Mouse (Mus musculus) kidney, postnatal 0 days (tissue): ENCODE results near the gene Erbin. TPM values are rescaled to one million over a fixed set of nuclear protein-coding genes. Genes with fewer than 3 reads are reported as not detected.

ENCODE experiments used
- ATAC-seq: fragments of 200-750 bp; cut with Nextera tagmentation; replicated peaks from 2 replicates; pipeline ENCODE4 v1.8.0; 2017; ENCODE audit warnings: low read depth, moderate number of reproducible peaks, moderate TSS enrichment, moderate library complexity; ENCODE audit not compliant: low FRiP score
- DNase-seq: peaks from one replicate; pipeline ENCODE4 v3.0.0-alpha.2; 2016; ENCODE audit warnings: low spot score
- H3K27ac ChIP-seq: fragments of 300-500 bp; sonication (generic); 2 replicates; pipeline ENCODE4 v1.5.1; 2014; ENCODE audit warnings: mild to moderate bottlenecking
- H3K27me3 ChIP-seq: fragments of 300-500 bp; sonication (generic); 2 replicates; pipeline ENCODE4 v1.6.1; 2014; ENCODE audit warnings: low read length, mixed read lengths; ENCODE audit not compliant: insufficient read depth
- H3K36me3 ChIP-seq: fragments of 300-500 bp; sonication (generic); 2 replicates; pipeline ENCODE4 v1.6.1; 2014; ENCODE audit warnings: low read length, mixed read lengths; ENCODE audit not compliant: insufficient read depth
- H3K4me1 ChIP-seq: fragments of 300-500 bp; sonication (generic); replicated peaks from 2 replicates; pipeline ENCODE4 v1.6.1; 2014; ENCODE audit warnings: antibody characterized with exemption, low read length, mixed read lengths; ENCODE audit not compliant: insufficient read depth
- H3K4me2 ChIP-seq: fragments of 300-500 bp; sonication (generic); 2 replicates; pipeline ENCODE4 v1.6.1; 2014; ENCODE audit warnings: mild to moderate bottlenecking, low read length, moderate library complexity, mixed read lengths
- H3K4me3 ChIP-seq: fragments of 300-500 bp; sonication (generic); replicated peaks from 2 replicates; pipeline ENCODE4 v1.5.1; 2014; ENCODE audit warnings: low read depth, low read length
- H3K9ac ChIP-seq: fragments of 300-500 bp; sonication (generic); 2 replicates; pipeline ENCODE4 v1.6.1; 2014; ENCODE audit warnings: low read depth, low read length
- H3K9me3 ChIP-seq: fragments of 300-500 bp; sonication (generic); replicated peaks from 2 replicates; pipeline ENCODE4 v1.6.1; 2016; ENCODE audit warnings: low read length, inconsistent platforms, mixed read lengths
- CTCF ChIP-seq: IDR thresholded peaks from 2 replicates; pipeline ENCODE4 v1.5.1; 2016; ENCODE audit warnings: antibody characterized with exemption, low read depth, mild to moderate bottlenecking, moderate library complexity
- WGBS: fragments of 180-500 bp; shearing (Covaris S2); extraction: QIAGEN DNeasy Blood & Tissue Kit; methylation state at CpG from one replicate; pipeline ENCODE4 v1.1.7; 2014; 5-methylcytosine and 5-hydroxymethylcytosine counted together
- polyA plus RNA-seq: library from polyadenylated mRNA; unstranded; fragments of >200 nt; fragmentation: Nextera tagmentation; extraction: Ambion mirVana; gene quantifications from 2 replicates; pipeline ENCODE4 v1.2.1, GENCODE M21; 2015

Erbin gene
- polyA plus RNA-seq: 24.7 and 25.9 TPM in 2 replicates

GRCm38 (mm10) chr13:103920261-103920932 lies at the start of gene Erbin:
Erbin (minus strand) TSS chr13:103920514.
- Histone ChIP-seq H3K27ac (peak within 1 kb of the TSS; percentile 100), H3K36me3 (no peaks in the 10 kb centered on the region), H3K9ac (peak within 1 kb of the TSS; percentile 99), H3K4me2 (peak within 1 kb of the TSS; percentile 75), H3K4me3 (peak within 1 kb of the TSS; percentile 75), H3K9me3 (no peaks in the 10 kb centered on the region), H3K27me3 (no peaks in the 10 kb centered on the region), H3K4me1 (0 out of 2 replicates have a peak, but pooled peaks cover 14% of the 10 kb centered on the region)
- 0% methylated on average over 72 of the region's 93 CpGs for WGBS
- peak; percentile 77 for ATAC-seq
- no peak for TF ChIP-seq CTCF
- DNase-seq: peak; percentile 75

- DNase-seq (peak; percentile 21), ATAC-seq (no peak)
- WGBS: 56% methylated on average over 6 of the region's 6 CpGs
- no peak for TF ChIP-seq CTCF
- H3K36me3 ChIP-seq: no peaks in the 10 kb centered on the region
- no peak overlapping the region for H3K4me2 ChIP-seq
- H3K27ac ChIP-seq: no peak overlapping the region
- H3K4me3 ChIP-seq: no peak overlapping the region
- H3K27me3 ChIP-seq: no peaks in the 10 kb centered on the region
- H3K9ac ChIP-seq: no peak overlapping the region
- H3K9me3 ChIP-seq: no peaks in the 10 kb centered on the region
- H3K4me1 ChIP-seq: no peaks in the 10 kb centered on the region
Observed at GRCm38 (mm10) chr13:103969912-103970311, 49.6 kb upstream of the Erbin start.

GRCm38 (mm10) chr13:103967987-103968386 lies 47.7 kb upstream of the Erbin start:
- 74% methylated on average over 9 of the region's 9 CpGs for WGBS
- no peak overlapping the region for H3K4me2 ChIP-seq
- no peak overlapping the region for H3K4me3 ChIP-seq
- H3K4me1 ChIP-seq: no peaks in the 10 kb centered on the region
- no peak for ATAC-seq
- no peaks in the 10 kb centered on the region for H3K9me3 ChIP-seq
- no peaks in the 10 kb centered on the region for H3K27me3 ChIP-seq
- no peak for DNase-seq
- H3K27ac ChIP-seq: no peak overlapping the region
- no peaks in the 10 kb centered on the region for H3K36me3 ChIP-seq
- no peak for TF ChIP-seq CTCF
- no peak overlapping the region for H3K9ac ChIP-seq

GRCm38 (mm10) chr13:103966696-103967215 lies 46.4 kb upstream of the Erbin start:
- ATAC-seq (no peak), DNase-seq (no peak)
- no peak overlapping the region for H3K9ac ChIP-seq
- WGBS: 93% methylated on average over 8 of the region's 8 CpGs
- no peaks in the 10 kb centered on the region for H3K36me3 ChIP-seq
- H3K4me1 ChIP-seq: no peaks in the 10 kb centered on the region
- H3K4me2 ChIP-seq: no peak overlapping the region
- no peak overlapping the region for H3K27ac ChIP-seq
- no peak for TF ChIP-seq CTCF
- no peaks in the 10 kb centered on the region for H3K27me3 ChIP-seq
- no peak overlapping the region for H3K4me3 ChIP-seq
- H3K9me3 ChIP-seq: no peaks in the 10 kb centered on the region

- ATAC-seq (no peak), DNase-seq (no peak)
- Histone ChIP-seq H3K4me2 (no peak overlapping the region), H3K9ac (no peak overlapping the region), H3K27ac (no peak overlapping the region), H3K4me3 (no peak overlapping the region), H3K9me3 (no peaks in the 10 kb centered on the region), H3K36me3 (no peaks in the 10 kb centered on the region), H3K4me1 (no peaks in the 10 kb centered on the region), H3K27me3 (no peaks in the 10 kb centered on the region)
- TF ChIP-seq CTCF: no peak
- 88% methylated on average over 2 of the region's 2 CpGs for WGBS
Observed at GRCm38 (mm10) chr13:103965187-103965586, 44.9 kb upstream of the Erbin start.

- TF ChIP-seq CTCF: no peak
- no peaks in the 10 kb centered on the region for H3K27me3 ChIP-seq
- no peak overlapping the region for H3K4me3 ChIP-seq
- no peaks in the 10 kb centered on the region for H3K4me1 ChIP-seq
- H3K36me3 ChIP-seq: no peaks in the 10 kb centered on the region
- H3K9ac ChIP-seq: no peak overlapping the region
- WGBS: 42% methylated on average over 2 of the region's 2 CpGs
- H3K27ac ChIP-seq: no peak overlapping the region
- ATAC-seq (no peak), DNase-seq (peak; percentile 37)
- no peaks in the 10 kb centered on the region for H3K9me3 ChIP-seq
- no peak overlapping the region for H3K4me2 ChIP-seq
Observed at GRCm38 (mm10) chr13:103963094-103963493, 42.8 kb upstream of the Erbin start.
